Mouse (Mus musculus) ES-E14 (cell line): Measurements from ENCODE around the gene Sfxn1. TPM values are rescaled to one million over a fixed set of nuclear protein-coding genes. Genes with fewer than 3 reads are reported as not detected.

Experiments used
- DNase-seq: peaks from one replicate; pipeline ENCODE4 v3.0.0-alpha.2; 2013; ENCODE audit warnings: low read depth, low spot score
- H3K27ac ChIP-seq: 2 replicates; pipeline ENCODE4 v1.5.1; 2012; ENCODE audit warnings: low read depth, mild to moderate bottlenecking, low read length, moderate library complexity, mixed read lengths; ENCODE audit not compliant: poor library complexity, insufficient read depth, severe bottlenecking
- H3K36me3 ChIP-seq: 2 replicates; pipeline ENCODE4 v1.6.1; 2012; ENCODE audit warnings: mild to moderate bottlenecking, low read length, moderate library complexity, mixed read lengths; ENCODE audit not compliant: control insufficient read depth, poor library complexity, insufficient read depth, severe bottlenecking
- H3K4me1 ChIP-seq, 2 experiments: fragments of 150-350 bp in 1 of 2; sonication (generic) in 1 of 2; 2 replicates each; pipeline ENCODE4 v1.6.1; 2012; ENCODE audit warnings: low read length in 2 of 2, mild to moderate bottlenecking in 1 of 2, mixed read lengths in 1 of 2; ENCODE audit not compliant: control insufficient read depth in 2 of 2, insufficient read depth in 2 of 2, poor library complexity in 1 of 2
- H3K4me3 ChIP-seq, 2 experiments: fragments of 150-350 bp in 1 of 2; sonication (generic) in 1 of 2; 2 replicates each; pipeline ENCODE4 v1.5.1; 2012; ENCODE audit warnings: low read length in 2 of 2, low read depth in 1 of 2, mild to moderate bottlenecking in 1 of 2, mixed read lengths in 1 of 2; ENCODE audit not compliant: insufficient read depth in 1 of 2, poor library complexity in 1 of 2, severe bottlenecking in 1 of 2
- H3K9ac ChIP-seq: 2 replicates; pipeline ENCODE4 v1.6.1; 2012; ENCODE audit warnings: low read depth, mild to moderate bottlenecking, low read length, mixed read lengths; ENCODE audit not compliant: poor library complexity, insufficient read depth, severe bottlenecking
- H3K9me3 ChIP-seq: fragments of 150-350 bp; sonication (generic); 2 replicates; pipeline ENCODE4 v1.6.1; 2012; ENCODE audit warnings: low read depth, mild to moderate bottlenecking, low read length; ENCODE audit not compliant: control insufficient read depth, insufficient read depth
- CHD2 ChIP-seq: IDR thresholded peaks from 2 replicates; pipeline ENCODE4 v1.6.1; 2014; ENCODE audit warnings: mild to moderate bottlenecking, low read depth, low read length, inconsistent platforms
- HCFC1 ChIP-seq: IDR thresholded peaks from 2 replicates; pipeline ENCODE4 v1.6.1; 2012; ENCODE audit warnings: low read length, inconsistent platforms, borderline replicate concordance; ENCODE audit not compliant: insufficient read depth
- MAFK ChIP-seq: IDR thresholded peaks from 2 replicates; pipeline ENCODE4 v1.6.1; 2014; ENCODE audit warnings: mild to moderate bottlenecking, low read depth, low read length, inconsistent platforms; ENCODE audit not compliant: insufficient read depth
- ZC3H11A ChIP-seq: IDR thresholded peaks from 2 replicates; pipeline ENCODE4 v1.6.1; 2012; ENCODE audit warnings: low read depth, mild to moderate bottlenecking, inconsistent platforms, low read length, borderline replicate concordance
- ZNF384 ChIP-seq: IDR thresholded peaks from 2 replicates; pipeline ENCODE4 v1.6.1; 2012; ENCODE audit warnings: low read depth, low read length, inconsistent platforms
- in situ Hi-C, 2 experiments: fragments of 600-800 bp; cut with MboI; formaldehyde crosslinking; loops; one replicate each; pipeline ENCODE4 v1.15.1; 2025; ENCODE audit warnings: low sequenced_read_pairs in 2 of 2, inconsistent platforms in 1 of 2; ENCODE audit not compliant: unreplicated experiment in 2 of 2
- total RNA-seq: library from RNA; depleted of rRNA; stranded (reverse); fragments of 300-350 nt; gene quantifications from 2 replicates; pipeline ENCODE4 v1.2.3, GENCODE M21; 2012

The Sfxn1 gene
- total RNA-seq, 1 experiment = 36.1 TPM

DNA sequence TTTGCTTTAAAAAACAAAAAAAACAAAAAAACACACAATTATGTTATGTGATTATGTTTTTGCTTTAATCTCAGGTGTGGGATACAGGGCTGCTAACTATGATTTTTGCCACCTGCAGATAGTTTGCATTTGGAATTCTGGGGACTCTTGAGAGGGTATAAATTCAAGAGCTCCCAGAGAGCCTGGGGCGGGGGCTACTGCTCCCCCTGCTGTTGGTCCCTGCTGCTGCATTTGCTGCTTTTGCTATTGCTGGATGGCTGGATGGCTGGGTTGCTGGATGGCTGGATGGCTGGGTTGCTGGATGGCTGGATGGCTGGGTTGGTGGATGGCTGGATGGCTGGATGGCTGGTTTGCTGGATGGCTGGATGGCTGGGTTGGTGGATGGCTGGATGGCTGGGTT is 75.7 kb downstream of the Sfxn1 start:
- Histone ChIP-seq H3K4me1 (peaks cover 0 to 3% of the 10 kb centered on the region in 2 experiments; a peak in 1 of 4 replicates), H3K36me3 (no peaks in the 10 kb centered on the region), H3K9ac (no peak overlapping the region), H3K4me3 (no peak overlapping the region), H3K27ac (no peak overlapping the region), H3K9me3 (no peaks in the 10 kb centered on the region)
- in situ Hi-C loops = no loop called here
- no peak for TF ChIP-seq HCFC1
- no peak for TF ChIP-seq ZNF384
- TF ChIP-seq CHD2 = no peak
- TF ChIP-seq MAFK = no peak
- TF ChIP-seq ZC3H11A = no peak
- no peak for DNase-seq

GRCm38 (mm10) chr13:54152421-54152820 is 80.8 kb downstream of the Sfxn1 start:
- H3K4me3 ChIP-seq = peak overlapping the region; percentile 35 to 48; a peak in 3 of 4 replicates
- H3K9ac ChIP-seq = no peak overlapping the region
- peaks cover 0 to 13% of the 10 kb centered on the region in 2 experiments; a peak in 2 of 4 replicates for H3K4me1 ChIP-seq
- TF ChIP-seq ZC3H11A (no peak), MAFK (no peak), CHD2 (no peak), ZNF384 (no peak), HCFC1 (no peak)
- H3K9me3 ChIP-seq = no peaks in the 10 kb centered on the region
- in situ Hi-C loops = no loop called here
- no peak overlapping the region for H3K27ac ChIP-seq
- no peaks in the 10 kb centered on the region for H3K36me3 ChIP-seq
- DNase-seq = no peak

- Histone ChIP-seq H3K4me3 (peak overlapping the region; percentile 35 to 48; a peak in 3 of 4 replicates), H3K36me3 (no peaks in the 10 kb centered on the region), H3K9me3 (no peaks in the 10 kb centered on the region), H3K4me1 (peaks cover 2 to 18% of the 10 kb centered on the region in 2 experiments; a peak in 3 of 4 replicates), H3K9ac (no peak overlapping the region), H3K27ac (no peak overlapping the region)
- DNase-seq = peak; percentile 51
- no peak for TF ChIP-seq MAFK
- TF ChIP-seq ZC3H11A = no peak
- TF ChIP-seq ZNF384 = no peak
- no peak for TF ChIP-seq CHD2
- no peak for TF ChIP-seq HCFC1
- in situ Hi-C loops = no loop called here
Measured at GRCm38 (mm10) chr13:54152911-54153310, 81.2 kb downstream of the Sfxn1 start.

DNA sequence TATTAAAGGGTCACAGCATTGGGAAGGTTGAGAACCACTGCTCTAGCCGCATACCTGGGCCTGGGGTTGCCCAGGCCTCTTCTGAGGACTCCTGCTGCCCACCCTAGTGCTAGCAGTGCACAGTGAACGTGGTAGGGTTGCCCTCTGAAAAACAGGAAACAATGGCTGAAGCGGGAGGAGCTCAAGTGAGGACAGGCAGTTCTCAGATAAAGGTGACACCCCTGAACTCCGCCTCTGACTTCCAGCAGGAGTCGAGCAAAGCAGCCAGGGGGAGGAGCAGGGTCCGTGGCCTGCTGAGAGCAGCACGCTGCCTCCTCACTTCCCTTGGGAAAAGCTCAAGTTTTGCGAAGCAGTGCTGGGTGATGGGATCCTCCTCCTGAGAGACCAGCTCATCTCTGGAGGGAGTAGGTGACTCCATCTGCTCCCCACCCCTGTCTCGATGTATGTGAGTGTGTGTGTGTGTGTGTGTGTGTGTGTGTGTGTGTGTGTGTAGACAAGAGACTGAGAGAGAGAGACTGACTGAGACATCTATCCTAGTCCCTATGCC is 82.1 kb downstream of the Sfxn1 start:
- in situ Hi-C loops = no loop called here
- peak; percentile 58 for DNase-seq
- no peak overlapping the region for H3K27ac ChIP-seq

GRCm38 (mm10) chr13:54155822-54156221 is 84.2 kb downstream of the Sfxn1 start:
- TF ChIP-seq ZC3H11A (no peak), CHD2 (no peak), ZNF384 (no peak), HCFC1 (no peak), MAFK (no peak)
- in situ Hi-C loops = no loop called here
- H3K36me3 ChIP-seq = no peaks in the 10 kb centered on the region
- no peak overlapping the region for H3K4me3 ChIP-seq
- H3K27ac ChIP-seq = no peak overlapping the region
- H3K9me3 ChIP-seq = no peaks in the 10 kb centered on the region
- H3K9ac ChIP-seq = no peak overlapping the region
- peaks cover 14 to 31% of the 10 kb centered on the region in 2 experiments for H3K4me1 ChIP-seq
- no peak for DNase-seq

More for the DNA sequence above, 82.1 kb downstream of the Sfxn1 start:
- Histone ChIP-seq H3K36me3 (no peaks in the 10 kb centered on the region), H3K9me3 (no peaks in the 10 kb centered on the region), H3K4me1 (peaks cover 9 to 26% of the 10 kb centered on the region in 2 experiments), H3K4me3 (peak overlapping the region in 1 of 2 experiments; percentile 16; a peak in 1 of 4 replicates), H3K9ac (no peak overlapping the region)
- TF ChIP-seq CHD2 = no peak
